Mouse (Mus musculus) embryonic facial prominence, embryonic 15.5 days (tissue): Measurements from ENCODE around the gene Medag. TPM values are rescaled to one million over a fixed set of nuclear protein-coding genes. Genes with fewer than 3 reads are reported as not detected.

ENCODE experiments used
- ATAC-seq: fragments of 200-750 bp; cut with Nextera tagmentation; 2 replicates; pipeline ENCODE4 v1.8.0; 2017; ENCODE audit warnings: low read depth, moderate TSS enrichment; ENCODE audit not compliant: insufficient number of reproducible peaks, low FRiP score, low TSS enrichment
- H3K27ac ChIP-seq: fragments of 300-500 bp; sonication (generic); replicated peaks from 2 replicates; pipeline ENCODE4 v1.5.1; 2015; ENCODE audit warnings: mild to moderate bottlenecking, inconsistent platforms
- H3K27me3 ChIP-seq: fragments of 300-500 bp; sonication (generic); 2 replicates; pipeline ENCODE4 v1.6.1; 2015; ENCODE audit warnings: inconsistent platforms
- H3K36me3 ChIP-seq: fragments of 300-500 bp; sonication (generic); 2 replicates; pipeline ENCODE4 v1.6.1; 2015; ENCODE audit warnings: mild to moderate bottlenecking, inconsistent platforms
- H3K4me1 ChIP-seq: fragments of 300-500 bp; sonication (generic); 2 replicates; pipeline ENCODE4 v1.6.1; 2015; ENCODE audit warnings: inconsistent platforms
- H3K4me2 ChIP-seq: fragments of 300-500 bp; sonication (generic); replicated peaks from 2 replicates; pipeline ENCODE4 v1.6.1; 2015; ENCODE audit warnings: mild to moderate bottlenecking, inconsistent platforms
- H3K4me3 ChIP-seq: fragments of 300-500 bp; sonication (generic); replicated peaks from 2 replicates; pipeline ENCODE4 v1.5.1; 2015; ENCODE audit warnings: mild to moderate bottlenecking, inconsistent platforms
- H3K9ac ChIP-seq: fragments of 300-500 bp; sonication (generic); 2 replicates; pipeline ENCODE4 v1.6.1; 2015; ENCODE audit warnings: inconsistent platforms
- H3K9me3 ChIP-seq: fragments of 300-500 bp; sonication (generic); replicated peaks from 2 replicates; pipeline ENCODE4 v1.6.1; 2016; ENCODE audit warnings: inconsistent platforms
- WGBS: fragments of 180-500 bp; shearing (Covaris S2); methylation state at CpG from one replicate; pipeline ENCODE4 v1.1.7; 2015; 5-methylcytosine and 5-hydroxymethylcytosine counted together
- polyA plus RNA-seq: library from polyadenylated mRNA; unstranded; fragments of >200 nt; fragmentation: Nextera tagmentation; extraction: Ambion mirVana; gene quantifications from 2 replicates; pipeline ENCODE4 v1.2.1, GENCODE M21; 2015

The Medag gene
- polyA plus RNA-seq = 1.8 and 2.2 TPM in 2 replicates

DNA sequence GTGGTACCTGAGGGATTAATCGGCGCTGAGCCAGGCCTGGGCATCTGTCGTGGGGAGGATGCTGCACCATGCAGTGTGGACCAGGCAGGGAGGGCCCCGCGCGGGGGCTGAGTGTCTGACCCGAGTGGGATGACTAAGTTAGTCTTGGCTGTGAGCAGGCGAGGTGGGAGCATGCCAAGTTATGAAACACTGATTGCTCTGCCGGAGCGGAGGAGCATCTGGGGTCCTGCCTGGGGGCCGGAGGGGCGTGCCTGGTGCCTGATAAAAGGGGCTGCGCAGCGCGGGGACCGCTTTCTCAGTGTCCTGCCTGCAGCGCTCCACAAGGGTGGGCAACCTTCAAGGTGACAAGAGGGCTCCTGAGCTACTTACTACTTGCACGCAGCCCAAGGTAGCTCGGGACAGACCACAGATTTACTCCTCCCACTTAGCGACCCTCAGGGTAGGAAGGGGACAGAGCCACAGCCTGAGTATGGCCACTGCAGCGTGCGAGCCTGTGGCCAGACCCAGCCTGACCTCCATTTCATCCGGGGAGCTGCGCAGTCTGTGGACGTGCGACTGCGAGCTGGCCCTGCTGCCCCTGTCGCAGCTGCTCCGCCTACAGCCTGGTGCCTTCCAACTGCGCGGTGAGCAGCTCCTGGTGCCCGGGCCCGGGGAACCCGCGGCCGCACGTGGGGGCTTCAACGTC is at the start of gene Medag:
Gene Medag (plus strand): TSS at position 241 of the 685 bp plus-strand sequence.
- ATAC-seq = peak; percentile 63
- H3K9me3 ChIP-seq = no peaks in the 10 kb centered on the region
- 2% methylated on average over 38 of the region's 38 CpGs for WGBS
- H3K27me3 ChIP-seq = peaks cover 26% of the 10 kb centered on the region
- peak within 1 kb of the TSS; percentile 40 for H3K4me3 ChIP-seq
- H3K4me1 ChIP-seq = peaks cover 15% of the 10 kb centered on the region
- H3K9ac ChIP-seq = peak within 1 kb of the TSS; percentile 3; the same call in 1 of the 2 replicates
- H3K27ac ChIP-seq = no peak within 1 kb of the TSS
- peak within 1 kb of the TSS; percentile 58 for H3K4me2 ChIP-seq
- H3K36me3 ChIP-seq = no peaks in the 10 kb centered on the region

DNA sequence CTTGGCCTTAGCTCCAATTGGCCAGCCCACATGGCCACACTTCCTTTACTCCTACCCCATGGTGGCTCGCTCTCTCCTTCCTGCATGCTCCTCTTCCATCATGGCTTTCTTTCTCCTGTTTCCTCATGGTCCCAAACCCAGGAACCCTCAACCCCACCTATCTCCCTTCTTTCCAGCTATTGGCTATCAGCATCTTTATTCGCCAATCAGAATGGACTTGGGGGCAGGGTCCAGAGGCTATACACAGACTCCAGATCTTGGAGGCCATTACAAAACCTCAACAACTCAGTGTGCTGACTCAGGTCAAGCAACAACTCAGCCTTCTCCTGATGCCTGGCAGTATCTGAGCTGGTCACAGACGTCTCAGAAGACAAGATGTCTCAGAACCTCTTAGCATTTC is 48.9 kb upstream of the Medag start:
- H3K27me3 ChIP-seq = no peaks in the 10 kb centered on the region; the same call in 1 of the 2 replicates

DNA sequence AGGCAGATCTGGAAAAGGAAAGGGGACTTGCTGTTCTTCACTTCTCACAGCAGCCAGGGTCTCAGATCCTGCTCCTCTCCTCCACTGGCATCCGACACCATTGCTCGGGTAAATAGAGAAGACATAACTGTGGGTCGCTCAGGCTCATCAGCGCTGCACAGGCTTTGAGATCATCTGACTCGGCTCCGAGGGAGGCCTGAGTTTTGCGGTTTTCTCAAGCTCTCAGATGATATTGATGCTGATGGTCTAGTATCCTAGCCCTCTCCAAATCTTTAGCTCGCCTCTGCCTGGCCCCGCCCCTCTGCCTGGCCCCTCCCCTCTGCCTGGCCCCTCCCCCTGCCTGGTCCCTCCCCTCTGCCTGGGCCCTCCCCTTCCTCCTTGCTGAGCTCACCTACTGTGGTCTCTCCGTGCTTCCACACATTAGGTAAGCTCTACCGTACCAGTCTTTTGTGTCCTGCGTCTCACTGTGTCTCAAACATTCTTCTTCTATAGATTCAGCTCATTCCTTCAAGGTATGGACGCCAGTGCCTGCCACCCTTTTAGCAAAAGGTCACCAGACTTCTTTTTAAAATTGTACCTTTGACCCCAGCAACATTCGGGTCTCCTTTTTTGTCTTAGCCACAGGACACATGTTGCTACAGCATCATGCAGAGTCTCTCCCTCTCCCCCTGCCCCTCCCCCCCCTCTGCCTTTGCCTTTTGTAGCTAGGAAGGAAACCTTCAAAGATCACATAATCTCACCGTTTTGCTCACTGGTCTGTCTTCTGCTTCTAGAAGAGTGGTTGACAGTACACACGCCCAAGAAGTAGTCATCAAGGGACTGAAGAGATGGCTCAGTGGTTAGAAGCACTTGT is 47.4 kb upstream of the Medag start:
- Histone ChIP-seq H3K36me3 (no peaks in the 10 kb centered on the region), H3K4me3 (no peak overlapping the region), H3K27ac (no peak overlapping the region), H3K4me2 (no peak overlapping the region), H3K27me3 (no peaks in the 10 kb centered on the region; the same call in 1 of the 2 replicates), H3K9me3 (no peaks in the 10 kb centered on the region), H3K9ac (no peak overlapping the region), H3K4me1 (peaks cover 16% of the 10 kb centered on the region)
- WGBS = 57% methylated on average over 16 of the region's 16 CpGs
- ATAC-seq = no peak

More for the DNA sequence above, 48.9 kb upstream of the Medag start:
- Histone ChIP-seq H3K27ac (no peak overlapping the region), H3K4me3 (no peak overlapping the region), H3K9me3 (no peaks in the 10 kb centered on the region), H3K36me3 (no peaks in the 10 kb centered on the region), H3K9ac (no peak overlapping the region), H3K4me2 (no peak overlapping the region), H3K4me1 (peaks cover 1% of the 10 kb centered on the region; the same call in 1 of the 2 replicates)
- no peak for ATAC-seq
- 84% methylated on average over 3 of the region's 3 CpGs for WGBS

DNA sequence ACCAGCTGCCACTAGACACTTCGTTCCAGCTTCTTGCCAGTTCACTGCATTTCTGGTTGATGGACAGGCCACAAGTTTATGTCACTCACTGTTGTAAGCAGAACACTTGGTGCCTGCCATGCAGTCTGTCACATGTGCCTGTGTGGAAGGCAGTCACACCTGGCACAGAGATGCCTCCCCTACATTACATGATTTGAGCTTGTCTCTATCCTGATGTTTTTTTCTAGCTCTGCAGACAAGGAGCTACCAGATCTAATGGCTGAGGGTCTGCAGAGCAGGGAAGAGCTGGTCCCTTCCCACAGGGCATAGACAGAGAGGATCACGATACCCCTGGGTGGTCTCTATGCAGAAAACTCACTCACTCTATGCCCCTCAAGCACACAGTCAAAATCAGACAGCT is 44.5 kb upstream of the Medag start:
- H3K4me2 ChIP-seq = no peak overlapping the region
- H3K27ac ChIP-seq = no peak overlapping the region
- peaks cover 25% of the 10 kb centered on the region for H3K4me1 ChIP-seq
- no peak for ATAC-seq
- no peaks in the 10 kb centered on the region for H3K9me3 ChIP-seq
- no peaks in the 10 kb centered on the region; the same call in 1 of the 2 replicates for H3K27me3 ChIP-seq
- WGBS = 65% methylated on average over 2 of the region's 2 CpGs
- no peak overlapping the region for H3K9ac ChIP-seq
- no peak overlapping the region for H3K4me3 ChIP-seq
- no peaks in the 10 kb centered on the region for H3K36me3 ChIP-seq

DNA sequence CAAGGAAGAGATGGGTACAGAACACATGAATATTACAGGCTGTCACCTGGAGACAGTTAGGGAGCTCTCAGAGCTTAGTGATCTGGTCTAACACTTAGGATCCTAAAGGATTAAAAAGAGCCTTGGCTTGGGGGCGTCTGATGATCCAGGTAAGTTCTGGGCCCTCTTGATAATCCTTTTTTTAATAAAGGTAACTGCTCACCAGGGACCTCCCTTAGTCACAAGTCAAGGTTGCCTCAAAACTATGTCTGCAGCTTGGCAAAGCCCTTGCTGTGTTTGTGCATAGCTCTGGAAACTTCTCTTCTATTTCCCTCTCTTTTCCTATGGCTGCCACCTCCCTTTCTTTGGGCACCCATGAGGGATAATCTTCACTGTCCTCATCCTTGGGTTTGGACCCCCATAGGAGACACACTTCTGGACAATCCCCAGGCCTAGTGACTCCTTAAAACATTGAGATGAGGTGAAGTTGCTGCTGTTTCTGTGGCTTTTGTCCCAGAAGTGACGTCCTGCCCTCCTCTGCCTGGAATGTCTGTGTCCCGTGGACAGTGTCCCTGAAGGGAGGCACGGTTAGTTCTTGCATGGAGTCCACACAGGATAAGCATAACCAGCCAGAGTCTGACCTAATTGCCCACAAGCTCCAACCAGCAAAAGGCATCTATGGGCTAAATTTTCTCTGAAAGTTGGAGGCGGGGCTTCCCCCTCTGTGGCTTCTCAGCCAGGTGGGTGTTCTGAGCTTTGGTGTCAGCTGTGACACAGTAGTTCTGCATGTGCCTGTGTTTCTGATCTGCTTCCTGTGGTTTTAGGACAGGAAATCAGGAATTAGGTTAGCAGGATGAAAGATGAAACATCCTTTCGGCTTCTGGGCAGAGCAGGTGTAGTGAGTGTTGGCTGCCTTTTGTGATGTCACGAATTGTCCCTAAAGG is 43.7 kb upstream of the Medag start:
- no peaks in the 10 kb centered on the region for H3K36me3 ChIP-seq
- H3K9ac ChIP-seq = no peak overlapping the region
- WGBS = 34% methylated on average over 7 of the region's 7 CpGs
- H3K9me3 ChIP-seq = no peaks in the 10 kb centered on the region
- H3K27ac ChIP-seq = no peak overlapping the region
- H3K4me1 ChIP-seq = peaks cover 25% of the 10 kb centered on the region
- no peak overlapping the region for H3K4me3 ChIP-seq
- no peak for ATAC-seq
- no peak overlapping the region for H3K4me2 ChIP-seq
- H3K27me3 ChIP-seq = no peaks in the 10 kb centered on the region; the same call in 1 of the 2 replicates

DNA sequence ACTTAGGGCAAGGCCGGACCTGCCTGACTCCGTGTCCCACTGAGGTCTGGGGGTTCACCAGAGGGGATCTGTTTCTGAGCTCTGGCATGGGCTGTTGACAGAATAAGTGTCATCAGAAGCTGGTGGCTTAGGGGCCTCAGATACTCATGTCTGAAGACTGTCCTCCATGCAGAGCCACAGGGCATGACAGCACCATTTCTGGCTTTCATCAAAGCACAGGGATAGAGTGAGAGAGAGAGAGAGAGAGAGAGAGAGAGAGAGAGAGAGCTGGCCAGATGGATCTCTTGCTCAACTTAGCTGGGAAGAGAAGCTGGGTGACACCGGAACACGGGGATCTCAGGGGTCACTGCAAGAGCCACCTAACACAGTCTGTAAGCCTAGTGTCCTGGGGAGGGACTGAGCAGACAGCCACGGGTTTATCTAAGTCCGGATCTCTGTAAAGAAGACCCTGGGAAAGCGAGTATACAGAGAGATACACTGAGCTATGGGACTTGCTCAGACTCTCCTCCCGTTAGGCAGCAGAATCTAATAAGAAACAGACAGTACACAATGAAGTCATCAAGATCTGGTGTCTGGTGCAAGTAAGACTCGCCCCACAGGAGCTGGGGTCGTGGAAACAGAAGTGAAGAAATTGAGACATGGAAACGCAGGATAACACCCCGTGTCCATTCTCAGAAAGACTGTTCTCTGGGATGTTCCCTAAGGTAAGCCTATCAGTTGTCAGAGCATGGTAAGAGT is 42.8 kb upstream of the Medag start:
- Histone ChIP-seq H3K9ac (no peak overlapping the region), H3K36me3 (no peaks in the 10 kb centered on the region), H3K27me3 (no peaks in the 10 kb centered on the region; the same call in 1 of the 2 replicates), H3K4me2 (peak overlapping the region; percentile 31), H3K4me1 (peaks cover 25% of the 10 kb centered on the region), H3K9me3 (no peaks in the 10 kb centered on the region), H3K27ac (peak overlapping the region; percentile 29; the same call in 1 of the 2 replicates), H3K4me3 (no peak overlapping the region)
- ATAC-seq = no peak
- WGBS = 32% methylated on average over 12 of the region's 12 CpGs

DNA sequence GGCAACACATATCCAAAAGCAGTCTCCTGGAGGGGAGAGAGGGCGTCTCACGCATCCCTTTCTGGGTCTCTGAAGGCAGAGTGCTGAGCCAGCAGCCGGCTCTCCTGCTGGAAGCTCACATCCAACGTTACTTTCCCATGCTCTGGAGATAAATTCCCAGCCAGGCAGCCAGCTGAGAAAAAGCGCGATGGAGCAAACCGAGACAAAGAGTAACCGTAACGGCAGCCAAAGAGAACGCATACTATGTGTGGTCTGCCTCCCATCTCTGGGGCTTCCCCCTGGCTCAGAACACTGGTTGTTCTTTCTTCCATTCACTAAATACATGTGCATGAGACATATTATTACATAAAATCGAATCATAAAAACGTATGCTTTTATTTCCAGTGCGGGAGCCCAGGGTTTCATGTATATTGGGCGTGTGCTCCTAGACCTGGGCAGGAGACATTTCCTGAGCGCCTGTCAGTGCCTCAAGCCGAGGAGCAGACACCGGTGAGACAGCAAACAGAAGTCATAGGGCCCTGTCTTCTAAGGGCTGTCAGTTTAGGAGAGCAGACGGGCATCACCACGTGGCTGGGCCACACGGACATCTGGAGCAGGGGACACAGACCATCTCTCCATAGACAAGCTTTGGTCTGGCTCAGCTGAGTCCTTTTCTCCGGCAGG is 42.0 kb upstream of the Medag start:
- peak overlapping the region; percentile 31 for H3K4me2 ChIP-seq
- WGBS = 36% methylated on average over 21 of the region's 21 CpGs
- peak overlapping the region; percentile 29; the same call in 1 of the 2 replicates for H3K27ac ChIP-seq
- no peaks in the 10 kb centered on the region for H3K9me3 ChIP-seq
- no peak for ATAC-seq
- H3K4me1 ChIP-seq = peaks cover 28% of the 10 kb centered on the region
- H3K9ac ChIP-seq = no peak overlapping the region
- H3K4me3 ChIP-seq = no peak overlapping the region
- H3K36me3 ChIP-seq = no peaks in the 10 kb centered on the region
- no peaks in the 10 kb centered on the region; the same call in 1 of the 2 replicates for H3K27me3 ChIP-seq

DNA sequence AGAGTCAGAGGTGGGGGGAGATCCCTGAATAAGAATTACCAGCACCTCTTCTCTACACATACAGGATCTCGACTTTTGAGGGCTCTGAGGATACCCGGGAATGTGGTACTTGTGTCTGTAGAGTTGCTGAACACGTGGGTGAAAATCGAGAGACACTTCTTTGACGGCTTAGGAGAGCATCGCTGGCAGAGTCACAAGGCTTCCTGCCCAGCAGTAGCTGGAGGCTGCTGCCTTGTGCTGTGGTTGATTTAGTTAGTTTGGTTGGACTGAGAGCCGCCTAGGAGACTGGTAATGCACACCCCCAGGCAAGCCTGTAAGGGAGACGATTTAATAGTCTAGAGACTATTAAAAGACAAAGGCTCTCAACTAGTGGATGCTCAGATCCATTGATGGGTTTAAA is 39.5 kb upstream of the Medag start:
- Histone ChIP-seq H3K4me2 (no peak overlapping the region), H3K27ac (no peak overlapping the region), H3K9me3 (no peaks in the 10 kb centered on the region), H3K4me3 (no peak overlapping the region), H3K36me3 (no peaks in the 10 kb centered on the region), H3K9ac (no peak overlapping the region), H3K4me1 (peaks cover 46% of the 10 kb centered on the region), H3K27me3 (no peaks in the 10 kb centered on the region; the same call in 1 of the 2 replicates)
- no peak for ATAC-seq
- WGBS = 76% methylated on average over 8 of the region's 8 CpGs

DNA sequence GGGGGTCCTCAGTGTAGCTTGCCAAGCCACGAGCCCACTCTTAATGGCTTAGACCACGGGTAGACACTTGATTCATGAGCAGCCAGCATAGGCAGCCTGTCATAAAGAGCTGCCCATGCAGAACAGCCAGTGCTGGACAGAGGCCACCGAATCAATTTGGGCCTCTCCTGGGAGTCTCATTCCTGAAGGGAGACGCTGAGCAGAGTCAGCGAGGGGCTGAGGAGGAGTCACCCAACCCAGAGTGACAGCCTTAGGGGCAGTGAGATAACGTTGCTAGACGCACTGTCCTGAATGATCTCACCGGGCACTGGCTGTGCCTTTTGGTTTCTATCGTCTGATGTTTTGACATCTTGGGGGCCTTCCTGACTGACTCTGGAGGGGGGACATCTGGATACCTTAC is 38.3 kb upstream of the Medag start:
- no peak for ATAC-seq
- Histone ChIP-seq H3K4me1 (peaks cover 47% of the 10 kb centered on the region), H3K36me3 (no peaks in the 10 kb centered on the region), H3K27me3 (no peaks in the 10 kb centered on the region), H3K9me3 (no peaks in the 10 kb centered on the region), H3K4me2 (no peak overlapping the region), H3K27ac (no peak overlapping the region), H3K9ac (no peak overlapping the region), H3K4me3 (no peak overlapping the region)
- WGBS = 30% methylated on average over 9 of the region's 9 CpGs

DNA sequence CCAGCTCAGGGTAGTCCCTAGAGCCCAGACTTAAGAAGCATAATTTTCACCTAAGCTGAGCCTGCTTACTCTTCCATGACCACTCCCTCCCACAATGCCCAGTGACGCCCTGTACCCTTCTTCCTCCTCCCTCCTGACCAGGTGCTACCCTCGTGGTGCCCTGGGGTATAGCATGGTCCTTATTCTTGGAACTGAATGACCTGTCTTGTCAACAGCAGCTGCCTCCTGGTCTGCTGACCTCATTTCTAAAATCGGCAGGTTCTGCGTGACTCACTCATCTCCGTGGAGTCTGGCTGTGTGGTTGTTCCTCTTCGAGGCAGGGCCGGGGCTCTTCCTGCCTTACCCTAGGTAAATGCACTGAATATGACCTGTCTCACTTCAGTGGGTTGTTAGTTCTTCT is 37.5 kb upstream of the Medag start:
- no peak overlapping the region for H3K4me3 ChIP-seq
- no peaks in the 10 kb centered on the region for H3K27me3 ChIP-seq
- peaks cover 45% of the 10 kb centered on the region for H3K4me1 ChIP-seq
- H3K9me3 ChIP-seq = no peaks in the 10 kb centered on the region
- no peak overlapping the region for H3K4me2 ChIP-seq
- 75% methylated on average over 7 of the region's 7 CpGs for WGBS
- H3K27ac ChIP-seq = no peak overlapping the region
- no peak for ATAC-seq
- H3K9ac ChIP-seq = no peak overlapping the region
- no peaks in the 10 kb centered on the region for H3K36me3 ChIP-seq
